Mouse (Mus musculus) layer of hippocampus, postnatal 10 days (tissue): ENCODE data around the gene Slc16a7. TPM values are rescaled to one million over a fixed set of nuclear protein-coding genes. Genes with fewer than 3 reads are reported as not detected.
A peak's percentile ranks its signal among the peaks of the same experiment; 100 is the strongest.

Source experiments
- DNase-seq, 2 experiments: peaks; one replicate each; pipeline ENCODE4 v3.0.0; 2021; ENCODE audit warnings: low spot score in 2 of 2
- total RNA-seq, 2 experiments: library from RNA; stranded (reverse); gene quantifications; 2 replicates each; pipeline ENCODE4 v1.2.3; 2021

The Slc16a7 gene
- total RNA-seq, 2 experiments from 2014 or later: 76.8 to 80.9 TPM

- no peak for DNase-seq
Observed at GRCm38 (mm10) chr10:125324871-125325565, 64.2 kb downstream of the Slc16a7 start.

GRCm38 (mm10) chr10:125324149-125324834 is 65.0 kb downstream of the Slc16a7 start:
- peak; percentile 27 to 34 for DNase-seq

GRCm38 (mm10) chr10:125321446-125322428 is 67.5 kb downstream of the Slc16a7 start:
- DNase-seq: no peak

- DNase-seq: peak; percentile 20 to 29
Observed at GRCm38 (mm10) chr10:125317317-125317716, 71.9 kb downstream of the Slc16a7 start.

GRCm38 (mm10) chr10:125310855-125311254 is 78.4 kb downstream of the Slc16a7 start:
- no peak for DNase-seq

- DNase-seq: no peak
Observed at GRCm38 (mm10) chr10:125298036-125298435, 91.2 kb downstream of the Slc16a7 start.

- no peak for DNase-seq
Observed at GRCm38 (mm10) chr10:125290320-125290719, 98.9 kb downstream of the Slc16a7 start.

GRCm38 (mm10) chr10:125288560-125288959 is 100.7 kb downstream of the Slc16a7 start:
- DNase-seq: no peak

GRCm38 (mm10) chr10:125285386-125285785 is 103.9 kb downstream of the Slc16a7 start:
- DNase-seq: no peak

GRCm38 (mm10) chr10:125275149-125275848 is 114.0 kb downstream of the Slc16a7 start:
- DNase-seq: no peak

- no peak for DNase-seq
Observed at GRCm38 (mm10) chr10:125274519-125275148, 114.6 kb downstream of the Slc16a7 start.

- DNase-seq: no peak
Observed at GRCm38 (mm10) chr10:125273759-125274158, 115.5 kb downstream of the Slc16a7 start.

GRCm38 (mm10) chr10:125271448-125271847 is 117.8 kb downstream of the Slc16a7 start:
- DNase-seq: no peak

- no peak for DNase-seq
Observed at GRCm38 (mm10) chr10:125270266-125270665, 119.0 kb downstream of the Slc16a7 start.

GRCm38 (mm10) chr10:125266322-125266721 is 122.9 kb downstream of the Slc16a7 start:
- DNase-seq: no peak

GRCm38 (mm10) chr10:125265901-125266300 is 123.4 kb downstream of the Slc16a7 start:
- no peak for DNase-seq

- peak; percentile 18 to 32 for DNase-seq
Observed at GRCm38 (mm10) chr10:125265467-125265866, 123.8 kb downstream of the Slc16a7 start.

GRCm38 (mm10) chr10:125264938-125265337 is 124.3 kb downstream of the Slc16a7 start:
- DNase-seq: peak; percentile 41 to 60

- DNase-seq: no peak
Observed at GRCm38 (mm10) chr10:125255904-125256303, 133.4 kb downstream of the Slc16a7 start.

- no peak for DNase-seq
Observed at GRCm38 (mm10) chr10:125214536-125214935, 174.7 kb downstream of the Slc16a7 start.
